Mouse (Mus musculus): Measurements from ENCODE around the gene Rcor3. TPM values are rescaled to one million over a fixed set of nuclear protein-coding genes. Genes with fewer than 3 reads are reported as not detected.

Gene Rcor3
- polyA plus RNA-seq, 1 experiment from 2014 or later = 31.1 TPM

DNA sequence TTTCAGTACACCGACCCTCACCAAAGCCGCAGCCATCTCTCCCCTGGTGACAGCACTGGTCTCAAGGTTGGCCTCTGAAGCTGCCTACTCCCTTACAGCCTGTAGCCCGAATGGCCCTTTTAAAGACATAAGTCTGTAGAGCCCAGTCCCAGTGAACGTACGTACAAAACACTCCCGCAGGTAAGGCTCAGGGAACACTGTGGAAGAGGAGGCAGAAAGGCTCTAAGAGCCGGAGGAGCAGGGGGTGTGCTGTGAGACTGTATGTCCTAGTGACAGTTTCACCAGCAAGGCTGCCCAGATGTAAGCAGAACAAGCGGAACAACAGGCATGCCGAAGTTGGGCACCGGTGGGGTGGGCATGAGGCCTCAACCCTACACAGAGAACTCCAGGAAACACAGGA is 52.6 kb downstream of the Rcor3 start:
- H3K9me3 ChIP-seq (replicated peaks) = peaks cover 14% of the 10 kb centered on the region
- H3K36me3 ChIP-seq = peaks cover 15% of the 10 kb centered on the region; the same call in 1 of the 2 replicates
- no peak overlapping the region for H3K4me2 ChIP-seq
- 91% methylated on average over 10 of the region's 10 CpGs for WGBS
- H3K27ac ChIP-seq = no peak overlapping the region
- H3K27me3 ChIP-seq = no peaks in the 10 kb centered on the region
- peaks cover 25% of the 10 kb centered on the region for H3K4me1 ChIP-seq (replicated peaks)
- no peak for ATAC-seq (replicated peaks; ENCODE audit: insufficient number of reproducible peaks, insufficient read depth, low FRiP score, low read depth)
- no peak overlapping the region for H3K4me3 ChIP-seq
- no peak overlapping the region for H3K9ac ChIP-seq

DNA sequence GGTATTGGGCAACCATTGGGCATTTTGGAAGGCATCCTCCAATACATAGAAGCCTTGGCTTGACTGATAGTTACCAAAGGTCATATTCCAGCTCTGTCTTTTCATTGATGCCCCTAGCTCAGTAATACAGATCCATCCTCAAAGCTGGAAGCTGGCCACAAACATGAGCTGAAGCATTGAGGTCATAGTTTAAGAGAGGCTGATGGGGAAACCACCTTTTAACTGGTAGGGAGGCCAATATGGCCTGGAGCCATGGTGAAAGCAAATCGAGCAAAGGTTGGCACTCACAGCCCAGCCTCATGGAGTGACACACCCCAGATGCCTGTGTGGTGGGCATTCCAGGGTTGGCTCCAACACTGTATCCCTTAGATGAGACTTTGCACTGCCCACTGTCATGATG is 55.2 kb downstream of the Rcor3 start:
- peaks cover 14% of the 10 kb centered on the region for H3K9me3 ChIP-seq (replicated peaks)
- H3K36me3 ChIP-seq = peaks cover 15% of the 10 kb centered on the region; the same call in 1 of the 2 replicates
- 74% methylated on average over 1 of the region's 1 CpGs for WGBS
- H3K4me2 ChIP-seq = no peak overlapping the region
- no peak overlapping the region for H3K9ac ChIP-seq
- H3K27me3 ChIP-seq = no peaks in the 10 kb centered on the region
- H3K4me3 ChIP-seq = no peak overlapping the region
- no peak overlapping the region for H3K27ac ChIP-seq
- H3K4me1 ChIP-seq (replicated peaks) = peaks cover 35% of the 10 kb centered on the region
- no peak for ATAC-seq (replicated peaks; ENCODE audit: insufficient number of reproducible peaks, insufficient read depth, low FRiP score, low read depth)

DNA sequence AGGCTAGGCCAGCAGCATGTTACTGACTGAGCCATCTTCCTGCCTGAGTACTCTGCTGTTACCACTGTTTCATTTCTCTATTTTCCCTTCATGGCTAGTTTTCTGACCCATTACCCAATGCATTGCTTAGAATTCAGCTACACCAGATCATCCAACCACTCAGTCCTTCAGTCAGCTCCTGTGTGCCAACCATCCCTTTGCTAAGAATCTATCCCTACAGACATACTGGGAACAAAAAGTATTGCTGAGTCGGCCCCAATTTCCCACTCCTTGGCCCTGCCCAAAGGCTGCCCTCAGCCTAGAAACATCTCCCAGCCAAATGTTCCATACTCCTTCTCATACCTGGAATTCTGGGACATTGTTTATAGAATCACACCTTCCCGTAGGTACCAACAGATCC is 56.7 kb downstream of the Rcor3 start:
- no peak overlapping the region for H3K27ac ChIP-seq
- peaks cover 37% of the 10 kb centered on the region for H3K4me1 ChIP-seq (replicated peaks)
- no peak overlapping the region for H3K9ac ChIP-seq
- WGBS = 88% methylated on average over 2 of the region's 2 CpGs
- ATAC-seq (replicated peaks; ENCODE audit: insufficient number of reproducible peaks, insufficient read depth, low FRiP score, low read depth) = no peak
- peaks cover 15% of the 10 kb centered on the region; the same call in 1 of the 2 replicates for H3K36me3 ChIP-seq
- H3K4me3 ChIP-seq = no peak overlapping the region
- H3K4me2 ChIP-seq = no peak overlapping the region
- H3K9me3 ChIP-seq (replicated peaks) = peaks cover 14% of the 10 kb centered on the region
- H3K27me3 ChIP-seq = no peaks in the 10 kb centered on the region

- H3K27ac ChIP-seq = peak overlapping the region; percentile 74
- H3K27me3 ChIP-seq = no peaks in the 10 kb centered on the region
- H3K9ac ChIP-seq = no peak overlapping the region
- no peak overlapping the region for H3K4me2 ChIP-seq
- WGBS = 83% methylated on average over 1 of the region's 1 CpGs
- no peak for ATAC-seq (replicated peaks; ENCODE audit: insufficient number of reproducible peaks, insufficient read depth, low FRiP score, low read depth)
- peaks cover 15% of the 10 kb centered on the region; the same call in 1 of the 2 replicates for H3K36me3 ChIP-seq
- peaks cover 14% of the 10 kb centered on the region for H3K9me3 ChIP-seq (replicated peaks)
- peaks cover 44% of the 10 kb centered on the region for H3K4me1 ChIP-seq (replicated peaks)
- H3K4me3 ChIP-seq = no peak overlapping the region
Measured at GRCm38 (mm10) chr1:192079121-192079520, 58.7 kb downstream of the Rcor3 start.

GRCm38 (mm10) chr1:192078406-192078805 is 59.5 kb downstream of the Rcor3 start:
- peak; percentile 56 for ATAC-seq (replicated peaks; ENCODE audit: insufficient number of reproducible peaks, insufficient read depth, low FRiP score, low read depth)
- 48% methylated on average over 3 of the region's 3 CpGs for WGBS

DNA sequence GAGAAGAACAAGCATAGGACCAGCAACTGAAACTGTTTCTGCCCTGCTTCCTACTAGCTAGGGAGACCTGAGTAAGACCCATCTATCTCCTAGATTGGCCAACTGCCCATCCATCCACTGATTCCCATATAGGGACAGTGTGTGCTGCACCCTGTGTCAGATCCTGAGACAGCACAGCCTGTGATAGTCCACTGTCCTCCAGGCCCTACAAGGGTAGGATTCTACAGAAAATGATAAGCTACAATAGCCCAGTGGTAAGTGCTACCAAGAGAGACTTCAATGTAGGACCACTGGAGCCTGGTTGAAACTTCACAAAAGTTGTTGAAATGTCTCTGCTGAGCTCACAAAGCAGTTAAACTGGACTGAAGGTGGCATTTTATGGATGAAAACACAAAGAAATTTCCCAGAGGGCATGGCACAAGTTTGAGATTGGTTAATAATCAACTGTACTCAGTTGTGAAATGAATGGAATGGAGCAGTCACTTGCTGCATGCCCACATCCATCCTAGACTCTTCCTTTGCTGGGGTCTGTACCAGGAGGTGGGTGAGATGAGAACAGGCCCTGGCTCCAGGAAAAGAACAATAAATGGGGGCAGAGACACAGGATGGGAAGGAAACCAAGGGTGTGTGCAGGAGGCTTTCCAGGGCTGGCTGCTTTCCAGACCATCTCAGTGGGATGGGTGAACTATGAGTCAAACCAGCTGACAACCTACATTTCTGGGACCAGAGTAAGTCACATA is 60.9 kb downstream of the Rcor3 start:
- Histone ChIP-seq H3K9ac (no peak overlapping the region), H3K4me1 (replicated peaks) (peaks cover 50% of the 10 kb centered on the region), H3K27ac (peak overlapping the region; percentile 49), H3K4me3 (no peak overlapping the region), H3K4me2 (no peak overlapping the region), H3K9me3 (replicated peaks) (peaks cover 11% of the 10 kb centered on the region), H3K36me3 (peaks cover 10% of the 10 kb centered on the region; the same call in 1 of the 2 replicates), H3K27me3 (no peaks in the 10 kb centered on the region)
- peak; percentile 32; the same call in 1 of the 2 replicates for ATAC-seq (replicated peaks; ENCODE audit: insufficient number of reproducible peaks, insufficient read depth, low FRiP score, low read depth)

More at GRCm38 (mm10) chr1:192078406-192078805, 59.5 kb downstream of the Rcor3 start:
- H3K27ac ChIP-seq = peak overlapping the region; percentile 74
- peaks cover 14% of the 10 kb centered on the region for H3K9me3 ChIP-seq (replicated peaks)
- peaks cover 15% of the 10 kb centered on the region; the same call in 1 of the 2 replicates for H3K36me3 ChIP-seq
- H3K4me1 ChIP-seq (replicated peaks) = peaks cover 44% of the 10 kb centered on the region
- no peaks in the 10 kb centered on the region for H3K27me3 ChIP-seq
- H3K9ac ChIP-seq = no peak overlapping the region
- no peak overlapping the region for H3K4me3 ChIP-seq
- no peak overlapping the region for H3K4me2 ChIP-seq

GRCm38 (mm10) chr1:192076101-192076500 is 61.8 kb downstream of the Rcor3 start:
- Histone ChIP-seq H3K4me2 (no peak overlapping the region), H3K4me3 (no peak overlapping the region), H3K9ac (no peak overlapping the region), H3K27ac (0 out of 2 replicates have a peak overlapping the region, but pooled peaks have one; percentile 49), H3K9me3 (replicated peaks) (peaks cover 2% of the 10 kb centered on the region; the same call in 1 of the 2 replicates), H3K4me1 (replicated peaks) (peaks cover 58% of the 10 kb centered on the region), H3K27me3 (no peaks in the 10 kb centered on the region), H3K36me3 (peaks cover 5% of the 10 kb centered on the region; the same call in 1 of the 2 replicates)
- WGBS = 73% methylated on average over 4 of the region's 4 CpGs
- no peak for ATAC-seq (replicated peaks; ENCODE audit: insufficient number of reproducible peaks, insufficient read depth, low FRiP score, low read depth)

- H3K9ac ChIP-seq = no peak overlapping the region
- H3K36me3 ChIP-seq = no peaks in the 10 kb centered on the region
- H3K4me3 ChIP-seq = no peak overlapping the region
- H3K27me3 ChIP-seq = no peaks in the 10 kb centered on the region
- H3K9me3 ChIP-seq (replicated peaks) = no peaks in the 10 kb centered on the region
- 0 out of 2 replicates have a peak, but pooled peaks have one; percentile 20 for ATAC-seq (replicated peaks; ENCODE audit: insufficient number of reproducible peaks, insufficient read depth, low FRiP score, low read depth)
- WGBS = 60% methylated on average over 1 of the region's 1 CpGs
- H3K4me2 ChIP-seq = no peak overlapping the region
- H3K27ac ChIP-seq = peak overlapping the region; percentile 56; the same call in 1 of the 2 replicates
- H3K4me1 ChIP-seq (replicated peaks) = peaks cover 70% of the 10 kb centered on the region
Measured at GRCm38 (mm10) chr1:192074824-192075223, 63.0 kb downstream of the Rcor3 start.

DNA sequence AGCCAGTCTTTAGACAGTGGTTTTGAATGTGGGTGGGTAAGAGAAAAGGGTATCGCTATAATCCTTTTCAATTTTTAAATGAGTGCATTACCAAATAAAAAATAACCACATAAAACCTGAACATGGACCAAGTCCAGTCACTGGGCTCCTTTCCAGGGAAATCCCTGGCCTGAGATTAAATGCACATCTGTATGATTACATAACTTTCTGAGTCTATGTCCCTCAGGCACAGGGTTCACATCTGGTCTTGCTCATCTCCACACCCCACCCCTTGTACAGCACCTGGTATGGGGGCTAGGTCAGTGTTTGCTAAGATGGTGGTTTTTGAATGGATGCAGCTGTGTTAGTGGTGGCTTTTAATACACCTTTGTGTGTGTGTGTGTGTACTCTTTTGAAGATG is 65.4 kb downstream of the Rcor3 start:
- peaks cover 54% of the 10 kb centered on the region for H3K4me1 ChIP-seq (replicated peaks)
- H3K9ac ChIP-seq = no peak overlapping the region
- H3K4me3 ChIP-seq = no peak overlapping the region
- no peak for ATAC-seq (replicated peaks; ENCODE audit: insufficient number of reproducible peaks, insufficient read depth, low FRiP score, low read depth)
- H3K4me2 ChIP-seq = no peak overlapping the region
- H3K27me3 ChIP-seq = no peaks in the 10 kb centered on the region
- H3K36me3 ChIP-seq = peaks cover 2% of the 10 kb centered on the region; the same call in 1 of the 2 replicates
- H3K9me3 ChIP-seq (replicated peaks) = no peaks in the 10 kb centered on the region
- WGBS = 63% methylated on average over 1 of the region's 1 CpGs
- H3K27ac ChIP-seq = no peak overlapping the region; the same call in 1 of the 2 replicates

- Histone ChIP-seq H3K27me3 (no peaks in the 10 kb centered on the region), H3K36me3 (peaks cover 20% of the 10 kb centered on the region), H3K27ac (peak overlapping the region; percentile 53), H3K9me3 (replicated peaks) (no peaks in the 10 kb centered on the region), H3K4me3 (no peak overlapping the region), H3K9ac (no peak overlapping the region), H3K4me2 (peak overlapping the region; percentile 19; the same call in 1 of the 2 replicates), H3K4me1 (replicated peaks) (peaks cover 41% of the 10 kb centered on the region)
- ATAC-seq (replicated peaks; ENCODE audit: insufficient number of reproducible peaks, insufficient read depth, low FRiP score, low read depth) = peak; percentile 16; the same call in 1 of the 2 replicates
- WGBS = 42% methylated on average over 3 of the region's 3 CpGs
Measured at GRCm38 (mm10) chr1:192070618-192071051, 67.2 kb downstream of the Rcor3 start.

GRCm38 (mm10) chr1:192069971-192070591 is 67.8 kb downstream of the Rcor3 start:
- H3K9ac ChIP-seq = no peak overlapping the region

More at GRCm38 (mm10) chr1:192069971-192070591, 67.8 kb downstream of the Rcor3 start:
- no peaks in the 10 kb centered on the region for H3K9me3 ChIP-seq (replicated peaks)
- H3K4me3 ChIP-seq = no peak overlapping the region
- H3K4me2 ChIP-seq = peak overlapping the region; percentile 19
- peaks cover 25% of the 10 kb centered on the region for H3K36me3 ChIP-seq
- peaks cover 41% of the 10 kb centered on the region for H3K4me1 ChIP-seq (replicated peaks)
- WGBS = 51% methylated on average over 13 of the region's 13 CpGs
- ATAC-seq (replicated peaks; ENCODE audit: insufficient number of reproducible peaks, insufficient read depth, low FRiP score, low read depth) = no peak
- H3K27me3 ChIP-seq = no peaks in the 10 kb centered on the region
- peak overlapping the region; percentile 53 for H3K27ac ChIP-seq
